Mouse (Mus musculus): Measurements from ENCODE around the gene Bcor.

DNA sequence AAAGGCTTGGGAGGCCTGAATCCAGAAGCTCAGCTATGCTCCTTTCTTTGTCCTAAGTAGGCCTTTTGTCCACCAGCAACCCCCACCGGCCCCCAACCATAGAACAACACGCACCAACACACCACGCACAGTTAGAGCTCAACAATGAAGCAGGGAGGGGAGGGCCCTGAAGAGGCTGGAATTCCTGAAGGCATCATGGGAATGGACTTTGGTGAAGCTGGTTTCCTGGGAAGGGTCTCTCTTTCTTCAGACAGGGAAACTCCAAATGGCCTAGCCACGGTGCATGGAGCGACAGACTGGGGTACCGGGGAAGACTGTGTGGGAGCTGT is 97.3 kb downstream of the Bcor start:
- TF ChIP-seq ZC3H11A (IDR thresholded peaks at IDR 0.05; ENCODE audit: borderline replicate concordance, low read depth, low read length) (no peak), MAFK (IDR thresholded peaks at IDR 0.05; ENCODE audit: insufficient read depth, low read depth, low read length) (no peak), HCFC1 (IDR thresholded peaks at IDR 0.05; ENCODE audit: borderline replicate concordance, insufficient read depth, low read length) (no peak)
